Mouse (Mus musculus): ENCODE measurements around the gene Kntc1.

- TF ChIP-seq CTCF (IDR thresholded peaks at IDR 0.05), result no peak
- TF ChIP-seq EP300 (IDR thresholded peaks at IDR 0.05), result no peak
Observed at GRCm38 (mm10) chr5:123865365-123865764, 115.8 kb downstream of the Kntc1 start, which contains the start of gene Hcar2.

All from lung, postnatal 0 days (tissue).